Mouse (Mus musculus) erythroblast, embryonic 14.5 days (primary cell): ENCODE measurements at regions not wholly inside any gene's neighbourhood (a gene's known extent, or its start where the extent isn't known, plus 50 kb on each side); places are given as distances from the start of the nearest gene placed in this dataset.

ENCODE experiments used
- GATA1 ChIP-seq: IDR thresholded peaks from 2 replicates; pipeline ENCODE4 v1.6.1; 2012; ENCODE audit warnings: low read length, inconsistent platforms, mixed read lengths
- TAL1 ChIP-seq: IDR thresholded peaks from 3 replicates; pipeline ENCODE4 v1.6.1; 2012; ENCODE audit warnings: low read length, inconsistent platforms, mixed read lengths

- TF ChIP-seq TAL1 (no peak), GATA1 (no peak)
Observed at GRCm38 (mm10) chr7:128849261-128849660, 104.5 kb downstream of the Sec23ip start.
